Mouse (Mus musculus) mammary gland, adult 2 months (tissue): ENCODE measurements around the gene Dsel. TPM values are rescaled to one million over a fixed set of nuclear protein-coding genes. Genes with fewer than 3 reads are reported as not detected.

Experiments
- polyA plus RNA-seq: library from polyadenylated mRNA; depleted of rRNA; stranded (reverse); fragments of >200 nt; gene quantifications from 2 replicates; pipeline ENCODE4 v1.2.3, GENCODE M21; 2012; ENCODE audit warnings: low replicate concordance; rRNA removed

Dsel gene
- polyA plus RNA-seq: 6.4 and 20.2 TPM in 2 replicates

GRCm38 (mm10) chr1:111864779-111865165, at the start of gene Dsel:
TSS of gene Dsel (minus strand) at chr1:111864918.

